Mouse (Mus musculus): ENCODE results near the gene Hist1h1e.

DNA sequence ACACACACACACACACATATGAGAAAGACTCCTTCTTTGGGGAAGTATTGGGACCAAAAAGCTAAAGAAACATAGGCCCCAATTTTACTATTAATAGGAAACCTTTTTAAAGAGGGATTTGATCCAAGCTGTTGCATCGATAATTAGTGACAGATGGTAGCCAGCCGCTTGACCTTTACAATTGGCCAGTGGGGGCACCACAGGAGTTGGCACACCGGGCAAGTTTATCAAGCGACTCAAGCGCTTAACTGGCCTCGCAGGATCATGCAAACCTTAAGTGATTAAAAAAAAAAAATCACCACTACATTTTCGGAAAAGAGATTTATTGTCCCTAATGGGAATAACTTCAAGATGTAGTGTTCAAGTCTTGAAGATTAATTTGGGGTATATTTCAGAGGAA lies 29.7 kb downstream of the Hist1h1e start:
- TF ChIP-seq RCOR1 (conservative IDR thresholded peaks at IDR 0.05; ENCODE audit: low read depth, low read length), result no peak
- no peak for TF ChIP-seq ZNF384 (IDR thresholded peaks at IDR 0.05; ENCODE audit: low read depth, low read length)
- no peak for TF ChIP-seq SIN3A (IDR thresholded peaks at IDR 0.05; ENCODE audit: low read length)
- no peak for TF ChIP-seq POLR2A (IDR thresholded peaks at IDR 0.05; ENCODE audit: low read depth, low read length)
- no peak for TF ChIP-seq EP300 (IDR thresholded peaks at IDR 0.05; ENCODE audit: low read length)
- TF ChIP-seq CTCF (conservative IDR thresholded peaks at IDR 0.05 in 1 of 2, IDR thresholded peaks at IDR 0.05 in 1 of 2; ENCODE audit: low read depth in 2 of 2, low read length in 2 of 2), result no peak
- TF ChIP-seq MAFK (IDR thresholded peaks at IDR 0.05; ENCODE audit: insufficient replicate concordance, low read length), result no peak
- TF ChIP-seq IRF4 (IDR thresholded peaks at IDR 0.05; ENCODE audit: low read depth, low read length), result no peak
- TF ChIP-seq MAZ (IDR thresholded peaks at IDR 0.05; ENCODE audit: low read depth, low read length), result no peak
- no peak for TF ChIP-seq CHD1 (IDR thresholded peaks at IDR 0.05; ENCODE audit: low read depth, low read length)
- TF ChIP-seq USF1 (IDR thresholded peaks at IDR 0.05; ENCODE audit: low read depth, low read length), result no peak
- no peak for TF ChIP-seq MAX (IDR thresholded peaks at IDR 0.05; ENCODE audit: low read length)
- TF ChIP-seq UBTF (IDR thresholded peaks at IDR 0.05; ENCODE audit: low read depth, low read length), result no peak
- TF ChIP-seq GABPA (IDR thresholded peaks at IDR 0.05; ENCODE audit: insufficient replicate concordance, low read depth, low read length), result no peak
